Mouse (Mus musculus) limb, embryonic 13.5 days (tissue): ENCODE measurements around the gene Gcgr. TPM values are rescaled to one million over a fixed set of nuclear protein-coding genes. Genes with fewer than 3 reads are reported as not detected.
"Not testable (repeated sequence)": the region's sequence is repeated elsewhere in the genome, so short reads cannot be mapped to it uniquely, and the experiment has no call there.

Source experiments
- ATAC-seq: fragments of 200-750 bp; cut with Nextera tagmentation; 2 replicates; pipeline ENCODE4 v1.8.0; 2017; ENCODE audit warnings: low read depth, moderate number of reproducible peaks, moderate TSS enrichment; ENCODE audit not compliant: low FRiP score
- H3K27ac ChIP-seq: fragments of 300-500 bp; sonication (generic); 2 replicates; pipeline ENCODE4 v1.5.1; 2015; ENCODE audit warnings: inconsistent platforms, mild to moderate bottlenecking, moderate library complexity
- H3K27me3 ChIP-seq: fragments of 300-500 bp; sonication (generic); 2 replicates; pipeline ENCODE4 v1.6.1; 2015; ENCODE audit warnings: mild to moderate bottlenecking, inconsistent platforms
- H3K36me3 ChIP-seq: fragments of 300-500 bp; sonication (generic); 2 replicates; pipeline ENCODE4 v1.6.1; 2015; ENCODE audit warnings: inconsistent platforms, mild to moderate bottlenecking, moderate library complexity
- H3K4me1 ChIP-seq: fragments of 300-500 bp; sonication (generic); 2 replicates; pipeline ENCODE4 v1.6.1; 2015; ENCODE audit warnings: inconsistent platforms
- H3K4me2 ChIP-seq: fragments of 300-500 bp; sonication (generic); replicated peaks from 2 replicates; pipeline ENCODE4 v1.6.1; 2015; ENCODE audit warnings: inconsistent platforms, mild to moderate bottlenecking, moderate library complexity
- H3K4me3 ChIP-seq: fragments of 300-500 bp; sonication (generic); 2 replicates; pipeline ENCODE4 v1.5.1; 2015; ENCODE audit warnings: moderate library complexity, mild to moderate bottlenecking, inconsistent platforms
- H3K9ac ChIP-seq: fragments of 300-500 bp; sonication (generic); 2 replicates; pipeline ENCODE4 v1.6.1; 2015; ENCODE audit warnings: mild to moderate bottlenecking, inconsistent platforms
- H3K9me3 ChIP-seq: fragments of 300-500 bp; sonication (generic); 2 replicates; pipeline ENCODE4 v1.6.1; 2016; ENCODE audit warnings: inconsistent platforms
- WGBS: fragments of 180-500 bp; shearing (Covaris S2); methylation state at CpG from one replicate; pipeline ENCODE4 v1.1.7; 2015; 5-methylcytosine and 5-hydroxymethylcytosine counted together
- polyA plus RNA-seq: library from polyadenylated mRNA; unstranded; fragments of >200 nt; fragmentation: Nextera tagmentation; extraction: Ambion mirVana; gene quantifications from 2 replicates; pipeline ENCODE4 v1.2.1, GENCODE M21; 2015

Gene Gcgr
- polyA plus RNA-seq, 1 experiment from 2014 or later, result 7.3 TPM

DNA sequence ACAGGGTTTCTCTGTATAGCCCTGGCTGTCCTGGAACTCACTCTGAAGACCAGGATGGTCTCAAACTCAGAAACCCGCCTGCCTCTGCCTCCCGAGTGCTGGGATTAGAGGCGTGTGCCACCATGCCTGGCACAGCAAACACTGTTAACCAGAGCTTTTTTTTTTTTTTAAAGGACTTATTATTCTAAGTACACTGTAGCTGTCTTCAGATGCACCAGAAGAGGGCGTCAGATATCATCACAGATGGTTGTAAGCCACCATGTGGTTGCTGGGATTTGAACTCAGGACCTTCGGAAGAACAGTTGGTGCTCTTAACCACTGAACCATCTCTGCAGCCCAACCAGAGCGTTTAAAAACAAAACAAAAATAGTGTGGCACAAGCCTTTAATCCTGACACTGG, 28.3 kb downstream of the Gcgr start:
- not testable (repeated sequence) for H3K4me2 ChIP-seq, H3K4me1 ChIP-seq, ATAC-seq, H3K27me3 ChIP-seq, H3K9ac ChIP-seq, H3K9me3 ChIP-seq, H3K4me3 ChIP-seq, H3K27ac ChIP-seq
- 89% methylated on average over 6 of the region's 6 CpGs for WGBS
- H3K36me3 ChIP-seq, result peaks cover 60% of the 10 kb centered on the region

DNA sequence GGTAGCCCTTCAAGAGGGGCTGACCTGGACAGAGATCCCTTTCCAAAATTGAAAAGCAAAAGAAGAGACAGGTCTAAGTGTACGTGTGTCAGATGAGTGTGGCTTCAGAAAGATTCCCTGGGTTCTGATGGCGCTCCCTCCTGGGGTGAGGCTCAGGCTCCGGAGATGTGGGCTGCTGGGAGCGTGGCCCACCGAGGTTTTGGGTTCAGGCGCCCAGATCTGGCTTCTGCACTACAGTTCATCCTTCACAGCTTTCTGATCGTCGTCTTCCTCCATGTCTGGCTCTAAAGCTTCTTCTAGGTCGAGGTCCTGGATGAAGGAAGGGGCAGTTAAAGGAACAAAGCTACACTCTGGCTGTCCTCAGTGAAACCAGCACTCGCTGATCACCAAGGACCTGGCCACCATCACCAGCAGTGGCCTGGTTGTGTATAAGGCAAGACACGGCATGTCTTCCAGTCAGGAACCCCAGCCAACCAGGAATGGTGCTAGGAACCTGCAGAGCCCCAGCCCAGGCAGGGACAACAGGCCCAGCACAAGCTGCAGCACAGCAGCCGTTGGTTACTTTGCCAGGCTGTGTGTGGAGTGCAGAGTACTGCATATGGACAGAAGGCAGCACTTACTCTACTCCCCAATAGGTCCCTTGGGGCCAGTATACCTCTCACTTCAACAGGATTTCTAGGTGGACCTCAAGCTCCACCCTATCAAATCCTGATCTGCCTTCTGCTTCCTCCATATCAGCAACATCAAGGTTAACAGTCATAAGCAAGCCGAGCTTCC, 30.6 kb downstream of the Gcgr start:
- ATAC-seq, result no peak
- Histone ChIP-seq H3K27ac (peak overlapping the region; percentile 22; the same call in 1 of the 2 replicates), H3K4me1 (no peaks in the 10 kb centered on the region), H3K27me3 (no peaks in the 10 kb centered on the region), H3K4me2 (no peak overlapping the region), H3K4me3 (no peak overlapping the region), H3K9me3 (peaks cover 8% of the 10 kb centered on the region; the same call in 1 of the 2 replicates), H3K9ac (no peak overlapping the region), H3K36me3 (peaks cover 83% of the 10 kb centered on the region)
- 90% methylated on average over 13 of the region's 13 CpGs for WGBS

- no peak for ATAC-seq
- WGBS, result 96% methylated on average over 13 of the region's 13 CpGs
- Histone ChIP-seq H3K27me3 (no peaks in the 10 kb centered on the region), H3K4me2 (no peak overlapping the region), H3K9ac (no peak overlapping the region), H3K9me3 (no peaks in the 10 kb centered on the region), H3K36me3 (peaks cover 94% of the 10 kb centered on the region), H3K4me3 (no peak overlapping the region), H3K4me1 (0 out of 2 replicates have a peak, but pooled peaks cover 5% of the 10 kb centered on the region), H3K27ac (no peak overlapping the region)
These were observed 32.5 kb downstream of the Gcgr start for GRCm38 (mm10) chr11:120562949-120563348.

DNA sequence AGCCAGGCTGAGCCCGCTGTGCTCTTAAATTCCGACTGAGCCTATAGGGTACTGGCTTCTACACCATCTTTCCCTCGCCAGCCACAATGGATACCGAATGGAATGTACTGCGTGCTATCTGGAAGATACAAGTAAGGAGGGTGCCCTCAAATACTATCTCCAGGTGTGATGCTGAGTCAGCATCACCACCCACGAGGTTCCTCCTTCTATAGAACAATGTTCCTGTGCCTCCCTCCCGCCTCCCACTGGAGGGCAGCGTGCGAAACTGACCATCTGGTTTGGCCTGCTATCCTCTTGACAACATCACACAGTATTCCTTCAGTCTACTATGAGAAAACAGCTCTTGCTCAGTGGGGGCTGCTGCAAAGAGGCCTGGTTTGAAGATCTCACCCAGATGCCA, 34.6 kb downstream of the Gcgr start:
- 87% methylated on average over 9 of the region's 9 CpGs for WGBS
- Histone ChIP-seq H3K4me1 (0 out of 2 replicates have a peak, but pooled peaks cover 5% of the 10 kb centered on the region), H3K4me3 (no peak overlapping the region), H3K27me3 (no peaks in the 10 kb centered on the region), H3K27ac (no peak overlapping the region), H3K9me3 (no peaks in the 10 kb centered on the region), H3K9ac (no peak overlapping the region), H3K4me2 (no peak overlapping the region), H3K36me3 (peaks cover 98% of the 10 kb centered on the region)
- no peak for ATAC-seq

GRCm38 (mm10) chr11:120568324-120568723, 37.8 kb downstream of the Gcgr start:
- H3K9me3 ChIP-seq, result no peaks in the 10 kb centered on the region

GRCm38 (mm10) chr11:120571122-120571521, 40.6 kb downstream of the Gcgr start:
- WGBS, result 75% methylated on average over 3 of the region's 3 CpGs
- no peak for ATAC-seq
- H3K36me3 ChIP-seq, result peaks cover 53% of the 10 kb centered on the region
- peak overlapping the region; percentile 99 for H3K9ac ChIP-seq
- no peak overlapping the region for H3K27ac ChIP-seq
- no peaks in the 10 kb centered on the region for H3K9me3 ChIP-seq
- peak overlapping the region; percentile 95 for H3K4me2 ChIP-seq
- H3K4me3 ChIP-seq, result peak overlapping the region; percentile 99
- H3K4me1 ChIP-seq, result peaks cover 29% of the 10 kb centered on the region
- no peaks in the 10 kb centered on the region for H3K27me3 ChIP-seq

More at GRCm38 (mm10) chr11:120568324-120568723, 37.8 kb downstream of the Gcgr start:
- Histone ChIP-seq H3K9ac (0 out of 2 replicates have a peak overlapping the region, but pooled peaks have one; percentile 35), H3K4me3 (no peak overlapping the region), H3K4me2 (no peak overlapping the region), H3K36me3 (peaks cover 81% of the 10 kb centered on the region), H3K27ac (no peak overlapping the region), H3K4me1 (peaks cover 22% of the 10 kb centered on the region), H3K27me3 (no peaks in the 10 kb centered on the region)
- 95% methylated on average over 6 of the region's 6 CpGs for WGBS
- no peak for ATAC-seq

DNA sequence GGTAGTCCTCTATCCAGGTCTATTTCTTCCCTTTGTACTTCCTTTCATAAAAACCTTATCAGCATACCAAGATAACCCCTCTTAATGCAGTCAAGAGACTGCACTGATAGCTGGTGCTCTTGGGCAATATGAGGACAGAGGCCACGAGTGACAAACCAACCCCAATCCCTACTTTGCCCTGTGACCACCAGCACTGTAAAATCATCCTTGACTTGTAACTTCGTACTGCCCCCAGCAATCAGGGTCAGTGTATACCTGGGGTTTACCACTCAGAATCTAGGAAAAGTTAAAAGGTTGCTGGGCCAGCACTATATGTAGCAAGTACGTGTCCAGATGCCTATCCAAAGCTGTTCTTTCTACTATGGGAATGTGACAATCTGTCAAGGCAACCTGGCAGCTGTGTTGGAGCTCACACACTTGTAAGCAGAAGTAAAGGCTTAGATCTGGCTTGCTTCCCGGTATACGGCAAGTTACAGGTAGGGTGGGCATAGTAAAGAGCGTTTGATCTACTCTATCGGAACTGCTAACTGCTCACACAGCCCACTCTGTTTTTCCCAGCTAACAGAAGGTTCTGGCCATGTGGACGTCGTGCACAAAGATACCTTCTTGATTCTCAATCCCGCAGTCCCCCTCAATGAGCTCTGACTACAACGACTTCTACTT, 41.4 kb downstream of the Gcgr start:
- Histone ChIP-seq H3K36me3 (peaks cover 49% of the 10 kb centered on the region), H3K27ac (peak overlapping the region; percentile 85), H3K4me2 (peak overlapping the region; percentile 95), H3K9ac (peak overlapping the region; percentile 99), H3K9me3 (no peaks in the 10 kb centered on the region), H3K4me3 (peak overlapping the region; percentile 99), H3K27me3 (no peaks in the 10 kb centered on the region), H3K4me1 (peaks cover 26% of the 10 kb centered on the region)
- 10% methylated on average over 11 of the region's 11 CpGs for WGBS
- no peak for ATAC-seq

GRCm38 (mm10) chr11:120572417-120572751, 41.9 kb downstream of the Gcgr start:
- peak overlapping the region; percentile 99 for H3K4me3 ChIP-seq
- H3K4me1 ChIP-seq, result peaks cover 24% of the 10 kb centered on the region
- H3K9ac ChIP-seq, result peak overlapping the region; percentile 99
- ATAC-seq, result peak; percentile 26; the same call in 1 of the 2 replicates
- WGBS, result under 1% methylated on average over 20 of the region's 24 CpGs
- no peaks in the 10 kb centered on the region for H3K27me3 ChIP-seq
- H3K9me3 ChIP-seq, result no peaks in the 10 kb centered on the region
- peaks cover 49% of the 10 kb centered on the region for H3K36me3 ChIP-seq
- H3K4me2 ChIP-seq, result peak overlapping the region; percentile 95
- peak overlapping the region; percentile 85 for H3K27ac ChIP-seq

DNA sequence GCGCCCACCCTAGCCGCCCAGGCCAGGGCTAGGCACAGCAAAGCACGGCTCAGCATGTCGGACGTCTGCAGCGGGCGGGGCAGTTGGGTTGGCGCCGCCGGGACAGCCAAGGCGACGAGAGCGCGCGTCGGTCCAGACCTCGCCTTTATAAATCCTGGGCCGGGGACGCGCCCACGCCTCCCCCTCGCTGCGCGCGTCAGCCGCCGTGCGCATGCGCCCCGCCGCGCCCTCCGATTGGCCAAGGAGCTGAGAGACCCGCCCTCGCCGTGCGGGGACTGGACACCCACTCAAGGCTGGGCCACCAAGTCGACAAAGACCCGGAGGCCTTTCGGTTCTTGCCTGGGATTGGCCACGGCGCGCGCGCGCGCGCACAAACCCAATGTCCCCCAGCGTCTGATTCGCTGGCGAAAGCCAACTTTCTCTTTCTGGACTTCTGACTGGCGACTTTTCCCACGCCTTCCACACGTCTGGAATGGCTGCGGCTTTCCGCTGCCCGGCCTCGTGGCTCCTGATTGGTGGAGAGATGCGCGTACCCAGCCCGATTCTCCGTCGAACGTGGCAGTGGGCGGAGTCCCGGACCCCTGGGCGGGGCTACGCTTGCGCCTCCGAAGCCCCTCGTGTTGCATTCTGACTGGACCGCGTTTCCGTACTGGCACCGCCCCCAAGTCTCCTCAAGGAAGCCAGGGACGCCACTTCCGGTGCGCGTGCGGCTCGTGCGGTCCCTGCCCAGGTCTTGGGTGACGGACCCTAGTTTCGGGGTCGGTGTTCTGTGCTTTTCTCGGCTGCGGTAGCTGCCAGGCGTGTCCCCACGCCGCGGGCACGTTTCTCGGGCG, 42.5 kb downstream of the Gcgr start, which contains the start of gene P4hb:
Gene P4hb (minus strand): TSS at position 502 of the 833 bp plus-strand sequence.
- no peaks in the 10 kb centered on the region for H3K9me3 ChIP-seq
- H3K27ac ChIP-seq, result peak within 1 kb of the TSS; percentile 94
- WGBS, result under 1% methylated on average over 92 of the region's 94 CpGs
- H3K4me1 ChIP-seq, result peaks cover 24% of the 10 kb centered on the region
- peak within 1 kb of the TSS; percentile 99 for H3K9ac ChIP-seq
- no peaks in the 10 kb centered on the region for H3K27me3 ChIP-seq
- peaks cover 49% of the 10 kb centered on the region for H3K36me3 ChIP-seq
- peak within 1 kb of the TSS; percentile 95 for H3K4me2 ChIP-seq
- H3K4me3 ChIP-seq, result peak within 1 kb of the TSS; percentile 99
- peak; percentile 96 for ATAC-seq

DNA sequence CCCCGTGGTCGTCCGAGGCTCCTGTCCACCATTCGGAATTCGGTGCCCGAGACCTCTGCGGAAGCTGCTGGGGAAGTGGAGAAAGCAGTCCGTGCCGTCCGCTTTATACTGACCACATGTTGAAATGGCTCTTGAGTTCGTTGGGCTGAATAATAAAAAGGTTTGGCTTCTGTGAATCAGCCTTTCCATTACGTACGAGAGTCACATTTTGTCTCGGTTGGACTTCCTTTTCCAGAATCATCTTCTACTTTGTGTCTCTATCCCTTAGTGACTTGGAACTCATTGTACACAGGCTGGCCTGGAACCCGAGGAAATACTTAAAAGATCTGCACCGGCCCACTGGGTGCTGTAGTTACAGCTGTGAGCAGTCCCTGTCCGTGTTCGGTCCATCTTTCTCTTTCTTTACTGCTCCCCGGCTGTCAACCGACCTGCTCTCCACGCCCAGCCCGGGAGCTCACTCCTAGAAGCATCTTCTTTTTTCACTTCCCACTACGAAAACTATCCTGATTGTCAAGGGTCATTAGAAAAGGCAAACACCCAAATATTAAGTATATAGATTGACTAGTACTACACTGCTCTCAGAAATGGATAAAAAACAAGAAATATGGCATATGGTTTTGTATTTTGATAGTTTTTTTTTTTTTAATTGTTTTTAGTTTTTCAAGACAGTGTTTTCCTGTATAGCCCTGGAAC, 43.2 kb downstream of the Gcgr start:
- H3K4me3 ChIP-seq, result peak overlapping the region; percentile 99
- H3K27ac ChIP-seq, result peak overlapping the region; percentile 94
- H3K9ac ChIP-seq, result peak overlapping the region; percentile 84
- H3K27me3 ChIP-seq, result no peaks in the 10 kb centered on the region
- peak overlapping the region; percentile 80 for H3K4me2 ChIP-seq
- under 1% methylated on average over 23 of the region's 23 CpGs for WGBS
- peaks cover 24% of the 10 kb centered on the region for H3K4me1 ChIP-seq
- ATAC-seq, result no peak
- no peaks in the 10 kb centered on the region for H3K9me3 ChIP-seq
- peaks cover 49% of the 10 kb centered on the region for H3K36me3 ChIP-seq

GRCm38 (mm10) chr11:120574278-120574600, 43.7 kb downstream of the Gcgr start:
- H3K9me3 ChIP-seq, result no peaks in the 10 kb centered on the region
- H3K4me2 ChIP-seq, result peak overlapping the region; percentile 80
- ATAC-seq, result no peak
- H3K4me3 ChIP-seq, result peak overlapping the region; percentile 99
- no peak overlapping the region for H3K27ac ChIP-seq
- peaks cover 50% of the 10 kb centered on the region for H3K36me3 ChIP-seq
- 46% methylated on average over 5 of the region's 5 CpGs for WGBS
- no peaks in the 10 kb centered on the region for H3K27me3 ChIP-seq
- H3K4me1 ChIP-seq, result peaks cover 26% of the 10 kb centered on the region
- peak overlapping the region; percentile 84 for H3K9ac ChIP-seq
